Mouse (Mus musculus): Measurements from ENCODE around the gene Hs6st3. TPM values are rescaled to one million over a fixed set of nuclear protein-coding genes. Genes with fewer than 3 reads are reported as not detected.

Hs6st3 gene
- polyA plus RNA-seq, 1 experiment from 2014 or later: 2.9 TPM

GRCm38 (mm10) chr14:119347236-119347635, 209.1 kb downstream of the Hs6st3 start:
- no peak overlapping the region for H3K4me3 ChIP-seq (replicated peaks; ENCODE audit: low read depth, low read length)
- ATAC-seq (ENCODE audit: low FRiP score, low TSS enrichment) (no peak), DNase-seq (no peak)
- no peaks in the 10 kb centered on the region for H3K9me3 ChIP-seq (ENCODE audit: control insufficient read depth, low read length)
- no peak overlapping the region; the same call in 1 of the 2 replicates for H3K4me2 ChIP-seq (ENCODE audit: low read length)
- WGBS: 72% methylated on average over 11 of the region's 11 CpGs
- no peak overlapping the region for H3K27ac ChIP-seq (replicated peaks; ENCODE audit: low read depth, low read length)
- no peaks in the 10 kb centered on the region for H3K4me1 ChIP-seq (ENCODE audit: control insufficient read depth, insufficient read depth, low read length)
- H3K27me3 ChIP-seq (ENCODE audit: control insufficient read depth, insufficient read depth, low read length): no peaks in the 10 kb centered on the region
- H3K36me3 ChIP-seq (ENCODE audit: control insufficient read depth, insufficient read depth, low read length): no peaks in the 10 kb centered on the region
- no peak overlapping the region for H3K9ac ChIP-seq (replicated peaks; ENCODE audit: low read length)

DNA sequence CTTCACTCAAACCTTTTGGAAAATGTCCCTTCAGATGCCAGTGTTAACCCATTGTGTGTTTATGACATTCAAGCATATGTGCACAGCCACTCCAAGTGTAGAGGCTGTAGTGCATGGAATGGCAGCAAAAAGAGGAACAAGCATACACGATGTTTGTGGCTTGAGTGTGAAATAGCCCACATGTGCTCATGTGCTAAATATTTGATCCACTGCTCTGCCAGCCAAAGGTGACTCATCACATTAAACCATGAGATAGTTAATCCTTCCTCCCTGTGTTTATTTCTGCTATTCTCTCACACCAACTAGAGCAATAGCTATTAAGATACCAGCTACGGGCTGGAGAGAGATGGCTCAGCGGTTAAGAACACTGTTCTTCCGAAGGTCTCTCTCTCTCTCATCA, 223.3 kb downstream of the Hs6st3 start:
- Histone ChIP-seq H3K4me1 (ENCODE audit: control insufficient read depth, insufficient read depth, low read length) (no peaks in the 10 kb centered on the region), H3K9me3 (ENCODE audit: control insufficient read depth, low read length) (no peaks in the 10 kb centered on the region), H3K4me2 (ENCODE audit: low read length) (no peak overlapping the region), H3K4me3 (replicated peaks; ENCODE audit: low read depth, low read length) (no peak overlapping the region), H3K36me3 (ENCODE audit: control insufficient read depth, insufficient read depth, low read length) (no peaks in the 10 kb centered on the region), H3K27ac (replicated peaks; ENCODE audit: low read depth, low read length) (no peak overlapping the region), H3K27me3 (ENCODE audit: control insufficient read depth, insufficient read depth, low read length) (no peaks in the 10 kb centered on the region), H3K9ac (replicated peaks; ENCODE audit: low read length) (no peak overlapping the region)
- WGBS: 97% methylated on average over 4 of the region's 4 CpGs
- no peak for DNase-seq
- ATAC-seq (ENCODE audit: low FRiP score, low TSS enrichment): no peak

- no peak for DNase-seq
- Histone ChIP-seq H3K4me1 (ENCODE audit: control insufficient read depth, insufficient read depth, low read length) (no peaks in the 10 kb centered on the region), H3K9ac (replicated peaks; ENCODE audit: low read length) (no peak overlapping the region), H3K27ac (replicated peaks; ENCODE audit: low read depth, low read length) (no peak overlapping the region), H3K4me3 (replicated peaks; ENCODE audit: low read depth, low read length) (no peak overlapping the region), H3K27me3 (ENCODE audit: control insufficient read depth, insufficient read depth, low read length) (no peaks in the 10 kb centered on the region), H3K36me3 (ENCODE audit: control insufficient read depth, insufficient read depth, low read length) (no peaks in the 10 kb centered on the region), H3K4me2 (ENCODE audit: low read length) (no peak overlapping the region), H3K9me3 (ENCODE audit: control insufficient read depth, low read length) (no peaks in the 10 kb centered on the region)
- WGBS: 89% methylated on average over 3 of the region's 3 CpGs
- ATAC-seq (ENCODE audit: low FRiP score, low TSS enrichment): no peak
Observed at GRCm38 (mm10) chr14:119367866-119368425, 229.8 kb downstream of the Hs6st3 start.

GRCm38 (mm10) chr14:119369274-119369673, 231.1 kb downstream of the Hs6st3 start:
- Histone ChIP-seq H3K36me3 (ENCODE audit: control insufficient read depth, insufficient read depth, low read length) (no peaks in the 10 kb centered on the region), H3K27me3 (ENCODE audit: control insufficient read depth, insufficient read depth, low read length) (no peaks in the 10 kb centered on the region), H3K9ac (replicated peaks; ENCODE audit: low read length) (no peak overlapping the region), H3K9me3 (ENCODE audit: control insufficient read depth, low read length) (no peaks in the 10 kb centered on the region), H3K4me1 (ENCODE audit: control insufficient read depth, insufficient read depth, low read length) (no peaks in the 10 kb centered on the region), H3K27ac (replicated peaks; ENCODE audit: low read depth, low read length) (no peak overlapping the region), H3K4me3 (replicated peaks; ENCODE audit: low read depth, low read length) (no peak overlapping the region), H3K4me2 (ENCODE audit: low read length) (no peak overlapping the region)
- ATAC-seq (ENCODE audit: low FRiP score, low TSS enrichment): peak; percentile 34; the same call in 1 of the 2 replicates
- WGBS: 57% methylated on average over 8 of the region's 8 CpGs
- no peak for DNase-seq

GRCm38 (mm10) chr14:119370013-119370412, 231.9 kb downstream of the Hs6st3 start:
- Histone ChIP-seq H3K36me3 (ENCODE audit: control insufficient read depth, insufficient read depth, low read length) (no peaks in the 10 kb centered on the region), H3K27ac (replicated peaks; ENCODE audit: low read depth, low read length) (no peak overlapping the region), H3K4me1 (ENCODE audit: control insufficient read depth, insufficient read depth, low read length) (no peaks in the 10 kb centered on the region), H3K27me3 (ENCODE audit: control insufficient read depth, insufficient read depth, low read length) (no peaks in the 10 kb centered on the region), H3K9me3 (ENCODE audit: control insufficient read depth, low read length) (no peaks in the 10 kb centered on the region), H3K4me2 (ENCODE audit: low read length) (no peak overlapping the region), H3K4me3 (replicated peaks; ENCODE audit: low read depth, low read length) (no peak overlapping the region), H3K9ac (replicated peaks; ENCODE audit: low read length) (no peak overlapping the region)
- DNase-seq (no peak), ATAC-seq (ENCODE audit: low FRiP score, low TSS enrichment) (no peak)
- 57% methylated on average over 7 of the region's 7 CpGs for WGBS

DNA sequence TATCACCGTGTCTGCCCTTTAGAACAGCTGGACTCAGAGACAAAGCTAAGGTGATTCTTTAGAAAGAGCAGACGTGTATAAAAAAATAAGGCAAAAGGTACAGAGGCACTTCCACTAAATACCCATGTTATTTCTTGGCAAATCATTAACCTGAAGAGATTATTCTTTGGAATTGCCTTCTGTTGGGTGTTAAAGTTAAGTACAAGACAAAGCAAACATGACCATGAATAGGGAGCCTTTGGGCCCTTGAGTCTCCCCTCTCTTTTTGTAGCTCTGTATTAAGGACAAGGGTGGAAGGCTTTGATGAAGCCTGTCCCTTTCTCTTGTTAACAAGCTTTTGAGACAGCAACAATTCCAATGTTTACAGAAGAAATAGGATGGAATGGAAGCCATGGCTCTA, 241.2 kb downstream of the Hs6st3 start:
- 0 out of 2 replicates have a peak, but pooled peaks cover 5% of the 10 kb centered on the region for H3K9me3 ChIP-seq (ENCODE audit: control insufficient read depth, low read length)
- H3K9ac ChIP-seq (replicated peaks; ENCODE audit: low read length): no peak overlapping the region
- no peak for ATAC-seq (ENCODE audit: low FRiP score, low TSS enrichment)
- H3K4me2 ChIP-seq (ENCODE audit: low read length): no peak overlapping the region
- no peaks in the 10 kb centered on the region for H3K36me3 ChIP-seq (ENCODE audit: control insufficient read depth, insufficient read depth, low read length)
- WGBS: 91% methylated on average over 2 of the region's 2 CpGs
- H3K4me3 ChIP-seq (replicated peaks; ENCODE audit: low read depth, low read length): no peak overlapping the region
- no peaks in the 10 kb centered on the region for H3K4me1 ChIP-seq (ENCODE audit: control insufficient read depth, insufficient read depth, low read length)
- H3K27me3 ChIP-seq (ENCODE audit: control insufficient read depth, insufficient read depth, low read length): no peaks in the 10 kb centered on the region
- H3K27ac ChIP-seq (replicated peaks; ENCODE audit: low read depth, low read length): no peak overlapping the region
- DNase-seq: no peak

GRCm38 (mm10) chr14:119401618-119402017, 263.5 kb downstream of the Hs6st3 start:
- no peaks in the 10 kb centered on the region for H3K9me3 ChIP-seq (ENCODE audit: control insufficient read depth, low read length)
- H3K27me3 ChIP-seq (ENCODE audit: control insufficient read depth, insufficient read depth, low read length): no peaks in the 10 kb centered on the region
- DNase-seq: no peak
- ATAC-seq (ENCODE audit: low FRiP score, low TSS enrichment): no peak
- no peaks in the 10 kb centered on the region for H3K36me3 ChIP-seq (ENCODE audit: control insufficient read depth, insufficient read depth, low read length)
- H3K4me1 ChIP-seq (ENCODE audit: control insufficient read depth, insufficient read depth, low read length): no peaks in the 10 kb centered on the region
- no peak overlapping the region for H3K9ac ChIP-seq (replicated peaks; ENCODE audit: low read length)
- no peak overlapping the region for H3K4me3 ChIP-seq (replicated peaks; ENCODE audit: low read depth, low read length)
- H3K4me2 ChIP-seq (ENCODE audit: low read length): no peak overlapping the region
- 94% methylated on average over 10 of the region's 10 CpGs for WGBS
- no peak overlapping the region for H3K27ac ChIP-seq (replicated peaks; ENCODE audit: low read depth, low read length)

- Histone ChIP-seq H3K4me2 (ENCODE audit: low read length) (no peak overlapping the region), H3K36me3 (ENCODE audit: control insufficient read depth, insufficient read depth, low read length) (no peaks in the 10 kb centered on the region), H3K9me3 (ENCODE audit: control insufficient read depth, low read length) (no peaks in the 10 kb centered on the region), H3K9ac (replicated peaks; ENCODE audit: low read length) (no peak overlapping the region), H3K27me3 (ENCODE audit: control insufficient read depth, insufficient read depth, low read length) (no peaks in the 10 kb centered on the region), H3K4me1 (ENCODE audit: control insufficient read depth, insufficient read depth, low read length) (no peaks in the 10 kb centered on the region), H3K27ac (replicated peaks; ENCODE audit: low read depth, low read length) (no peak overlapping the region), H3K4me3 (replicated peaks; ENCODE audit: low read depth, low read length) (no peak overlapping the region)
- DNase-seq (no peak), ATAC-seq (ENCODE audit: low FRiP score, low TSS enrichment) (no peak)
- WGBS: 72% methylated on average over 11 of the region's 11 CpGs
Observed at GRCm38 (mm10) chr14:119409334-119410050, 271.4 kb downstream of the Hs6st3 start.

GRCm38 (mm10) chr14:119422894-119423293, 284.8 kb downstream of the Hs6st3 start:
- no peak for ATAC-seq (ENCODE audit: low FRiP score, low TSS enrichment)
- Histone ChIP-seq H3K4me1 (ENCODE audit: control insufficient read depth, insufficient read depth, low read length) (no peaks in the 10 kb centered on the region), H3K9ac (replicated peaks; ENCODE audit: low read length) (no peak overlapping the region), H3K36me3 (ENCODE audit: control insufficient read depth, insufficient read depth, low read length) (no peaks in the 10 kb centered on the region), H3K27ac (replicated peaks; ENCODE audit: low read depth, low read length) (no peak overlapping the region), H3K4me3 (replicated peaks; ENCODE audit: low read depth, low read length) (no peak overlapping the region), H3K9me3 (ENCODE audit: control insufficient read depth, low read length) (no peaks in the 10 kb centered on the region), H3K4me2 (ENCODE audit: low read length) (no peak overlapping the region), H3K27me3 (ENCODE audit: control insufficient read depth, insufficient read depth, low read length) (no peaks in the 10 kb centered on the region)
- WGBS: 91% methylated on average over 5 of the region's 5 CpGs
- no peak for DNase-seq

All from midbrain, embryonic 14.5 days (tissue).